Mouse (Mus musculus): Measurements from ENCODE around the gene Mical3. TPM values are rescaled to one million over a fixed set of nuclear protein-coding genes. Genes with fewer than 3 reads are reported as not detected.
A peak's percentile ranks its signal among the peaks of the same experiment; 100 is the strongest.

Mical3 gene
- total RNA-seq, 2 experiments from 2014 or later, result 127 to 141 TPM

GRCm38 (mm10) chr6:121096390-121096789 is 34.4 kb downstream of the Mical3 start:
- Histone ChIP-seq H3K4me3 (no peak overlapping the region), H3K27ac (no peak overlapping the region)
- no peak for DNase-seq (ENCODE audit: extremely low spot score in 1 of 2, low spot score in 2 of 2)
- TF ChIP-seq CTCF (IDR thresholded peaks at IDR 0.05), result no peak
- intact Hi-C loops (cut with DNase I), result no loop called here

DNA sequence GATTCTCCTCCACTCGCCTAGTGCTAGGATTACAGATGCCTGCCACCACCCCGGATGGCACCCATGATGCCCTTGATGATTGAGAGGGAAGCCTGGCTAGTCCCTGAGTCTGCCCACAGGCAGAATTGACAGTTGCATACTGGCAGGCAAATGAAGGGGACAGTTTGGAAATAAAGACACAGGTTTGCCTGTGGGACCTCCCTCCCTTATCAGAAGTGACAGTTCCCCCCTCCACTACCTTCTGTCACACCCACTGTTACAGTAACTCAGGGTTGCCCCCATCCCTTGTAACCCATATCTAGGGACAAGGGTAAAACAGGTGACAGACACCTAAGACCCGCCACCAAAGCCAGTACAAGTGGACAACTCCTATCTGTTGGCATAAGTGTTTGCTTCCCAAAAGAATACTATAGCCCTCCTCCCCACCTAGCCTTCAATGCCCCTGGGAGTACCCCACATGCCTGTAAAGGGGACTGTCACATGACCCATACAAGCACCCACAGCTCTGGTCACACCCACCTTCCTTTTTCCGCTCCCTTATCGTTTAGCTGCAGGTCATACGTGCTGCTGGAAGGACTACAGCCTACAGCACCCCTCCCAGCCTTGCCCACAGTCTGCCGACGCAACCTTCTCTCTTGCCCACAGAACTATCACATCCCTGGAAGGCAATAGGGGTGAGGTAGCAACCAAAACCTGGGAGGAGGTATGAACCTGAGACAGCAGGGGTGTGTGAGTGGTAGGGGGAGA is 37.0 kb downstream of the Mical3 start:
- no peak overlapping the region for H3K27ac ChIP-seq
- no peak overlapping the region for H3K4me3 ChIP-seq
- intact Hi-C loops (cut with DNase I), result no loop called here
- DNase-seq (ENCODE audit: extremely low spot score in 1 of 2, low spot score in 2 of 2), result no peak
- TF ChIP-seq CTCF (IDR thresholded peaks at IDR 0.05), result no peak

DNA sequence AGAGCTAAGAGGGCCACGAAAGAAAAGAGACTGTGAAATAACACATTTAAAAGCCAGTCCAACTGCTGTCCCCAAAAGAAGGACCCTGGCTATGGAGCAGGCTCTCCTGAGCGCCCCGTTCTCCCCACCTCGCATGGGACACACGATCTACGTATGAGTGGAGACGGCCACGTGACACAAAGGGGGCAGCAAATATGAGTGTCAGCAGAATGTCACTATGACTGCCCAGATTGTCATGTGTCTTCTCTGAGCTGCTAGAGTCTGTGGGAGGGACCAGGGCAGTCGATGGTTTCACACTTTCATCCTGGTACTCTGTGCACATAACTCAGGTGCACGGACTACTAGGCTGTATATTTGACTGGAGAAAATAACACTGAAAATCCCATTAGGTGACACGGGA is 40.0 kb downstream of the Mical3 start:
- DNase-seq (ENCODE audit: extremely low spot score in 1 of 2, low spot score in 2 of 2), result no peak
- Histone ChIP-seq H3K4me3 (no peak overlapping the region), H3K27ac (no peak overlapping the region)
- intact Hi-C loops (cut with DNase I), result no loop called here
- TF ChIP-seq CTCF (IDR thresholded peaks at IDR 0.05), result no peak

DNA sequence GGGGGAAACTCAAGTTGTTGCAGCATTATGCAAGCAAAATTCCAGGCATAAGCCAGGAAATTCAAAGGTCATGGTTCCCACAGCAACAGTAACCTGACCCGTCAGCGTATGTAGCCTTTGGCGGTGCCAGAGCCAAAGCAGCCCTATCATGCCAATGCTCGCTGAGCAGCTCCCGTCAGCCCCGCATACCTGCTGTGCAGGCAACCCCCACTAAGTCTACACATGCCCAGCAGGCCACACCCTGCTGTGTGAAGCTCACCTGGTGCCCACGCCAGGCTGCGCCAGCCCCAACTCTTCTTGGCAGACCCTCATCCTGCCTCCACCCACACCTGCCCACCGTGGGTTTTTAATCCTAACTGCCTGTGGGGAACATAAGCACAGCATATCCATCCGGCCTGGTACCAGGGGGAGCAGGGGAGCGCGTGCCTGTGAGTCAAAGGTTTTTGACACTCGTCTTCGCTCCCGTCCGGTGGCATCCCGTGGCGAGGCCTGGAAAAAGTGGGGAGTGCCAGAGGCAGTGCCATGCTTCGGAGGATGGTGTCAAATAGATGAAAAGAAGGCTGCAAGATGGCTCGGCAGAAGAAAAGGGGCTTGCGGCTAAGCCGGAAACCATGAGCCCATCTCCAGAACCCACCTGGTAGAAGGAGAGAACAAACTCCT is 43.1 kb downstream of the Mical3 start:
- no peak for TF ChIP-seq CTCF (IDR thresholded peaks at IDR 0.05)
- intact Hi-C loops (cut with DNase I), result no loop called here
- no peak for DNase-seq (ENCODE audit: extremely low spot score in 1 of 2, low spot score in 2 of 2)
- no peak overlapping the region for H3K4me3 ChIP-seq
- 0 out of 2 replicates have a peak overlapping the region, but pooled peaks have one; percentile 32 for H3K27ac ChIP-seq

GRCm38 (mm10) chr6:121087127-121087526 is 43.7 kb downstream of the Mical3 start:
- no peak for TF ChIP-seq CTCF (IDR thresholded peaks at IDR 0.05)
- intact Hi-C loops (cut with DNase I), result no loop called here
- no peak overlapping the region for H3K27ac ChIP-seq
- no peak for DNase-seq (ENCODE audit: extremely low spot score in 1 of 2, low spot score in 2 of 2)
- H3K4me3 ChIP-seq, result no peak overlapping the region

- Histone ChIP-seq H3K27ac (no peak overlapping the region), H3K4me3 (no peak overlapping the region)
- no peak for DNase-seq (ENCODE audit: extremely low spot score in 1 of 2, low spot score in 2 of 2)
- no peak for TF ChIP-seq CTCF (IDR thresholded peaks at IDR 0.05)
- intact Hi-C loops (cut with DNase I), result no loop called here
Measured at GRCm38 (mm10) chr6:121086226-121086625, 44.6 kb downstream of the Mical3 start.

GRCm38 (mm10) chr6:121084050-121084480 is 46.7 kb downstream of the Mical3 start:
- intact Hi-C loops (cut with DNase I), result no loop called here
- H3K4me3 ChIP-seq, result no peak overlapping the region
- no peak for DNase-seq (ENCODE audit: extremely low spot score in 1 of 2, low spot score in 2 of 2)
- TF ChIP-seq CTCF (IDR thresholded peaks at IDR 0.05), result no peak
- H3K27ac ChIP-seq, result no peak overlapping the region; the same call in 1 of the 2 replicates

DNA sequence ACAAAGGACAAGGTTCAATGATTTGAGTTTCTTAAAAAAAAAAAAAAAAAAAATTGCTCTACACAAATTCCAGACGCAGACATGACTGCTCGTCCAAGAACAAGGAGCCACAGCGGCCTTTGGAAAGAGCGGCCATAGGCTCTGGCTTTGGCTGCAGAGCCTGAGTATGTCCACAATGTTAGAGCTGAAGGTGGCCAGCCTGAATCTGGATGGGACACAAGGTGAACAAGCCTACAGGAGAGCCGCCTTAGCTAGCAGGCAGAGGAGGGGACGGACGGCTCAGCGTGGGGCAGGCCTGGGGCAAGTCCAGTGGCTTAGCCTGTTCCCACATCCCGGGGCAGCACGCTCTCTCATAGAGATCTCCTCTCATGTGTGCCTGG is 48.7 kb downstream of the Mical3 start:
- intact Hi-C loops (cut with DNase I), result no loop called here
- no peak overlapping the region for H3K27ac ChIP-seq
- TF ChIP-seq CTCF (IDR thresholded peaks at IDR 0.05), result no peak
- H3K4me3 ChIP-seq, result no peak overlapping the region
- DNase-seq (ENCODE audit: extremely low spot score in 1 of 2, low spot score in 2 of 2), result no peak

GRCm38 (mm10) chr6:121081288-121082093 is 49.3 kb downstream of the Mical3 start:
- intact Hi-C loops (cut with DNase I), result no loop called here
- no peak overlapping the region for H3K27ac ChIP-seq

GRCm38 (mm10) chr6:121078175-121078574 is 52.6 kb downstream of the Mical3 start:
- no peak for DNase-seq (ENCODE audit: extremely low spot score in 1 of 2, low spot score in 2 of 2)
- no peak for TF ChIP-seq CTCF (IDR thresholded peaks at IDR 0.05)
- no peak overlapping the region for H3K27ac ChIP-seq
- no peak overlapping the region for H3K4me3 ChIP-seq
- intact Hi-C loops (cut with DNase I), result no loop called here

More at GRCm38 (mm10) chr6:121081288-121082093, 49.3 kb downstream of the Mical3 start:
- no peak for DNase-seq (ENCODE audit: extremely low spot score in 1 of 2, low spot score in 2 of 2)
- H3K4me3 ChIP-seq, result no peak overlapping the region
- TF ChIP-seq CTCF (IDR thresholded peaks at IDR 0.05), result no peak

DNA sequence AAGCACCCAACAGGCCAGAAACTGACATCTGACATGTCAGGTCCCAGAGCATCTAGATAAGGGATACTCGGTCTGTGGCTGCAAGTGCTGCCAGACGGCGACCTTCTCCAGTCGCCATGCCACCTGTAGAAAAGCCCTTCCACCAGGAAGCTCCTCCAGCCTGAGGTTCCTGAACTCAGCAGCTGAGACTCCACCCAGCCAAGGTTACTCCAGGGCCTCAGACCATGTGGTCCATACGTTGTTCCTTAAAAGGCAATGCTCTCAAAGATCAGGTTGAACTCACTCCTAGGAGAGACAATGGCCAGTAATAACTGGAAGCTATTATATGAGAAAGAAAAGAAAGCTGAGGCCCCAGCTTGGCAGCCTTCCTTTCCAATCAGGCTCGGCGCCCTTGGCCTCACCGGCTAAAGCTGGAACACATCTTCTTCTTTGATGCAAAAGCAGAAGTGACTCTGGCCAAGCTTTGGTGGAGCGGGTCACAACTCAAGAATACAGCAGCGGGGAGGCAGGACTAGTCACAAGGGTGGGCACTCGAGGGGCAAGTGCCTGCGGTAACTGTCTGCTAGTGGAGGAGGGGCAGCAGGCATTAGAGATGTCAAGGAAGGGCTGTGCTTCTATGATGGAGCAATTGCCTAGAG is 53.8 kb downstream of the Mical3 start:
- TF ChIP-seq CTCF (IDR thresholded peaks at IDR 0.05), result no peak
- Histone ChIP-seq H3K27ac (no peak overlapping the region), H3K4me3 (no peak overlapping the region)
- DNase-seq (ENCODE audit: extremely low spot score in 1 of 2, low spot score in 2 of 2), result no peak
- intact Hi-C loops (cut with DNase I), result no loop called here
